ENCODE assay signal across 16 mouse cellular contexts in genomic region chr5:9034535-9034934, GRCm38 (mm10). TPM values are rescaled to one million over a fixed set of nuclear protein-coding genes. Genes with fewer than 3 reads are reported as not detected.
DNase-seq lines count a peak whose midpoint lies in the region; ATAC-seq and TF ChIP-seq lines count a peak whose summit lies in the region.
"Had no signal": no experiment of that assay in that cellular context is flagged by ENCODE, and none has a peak within 500 bp of the region (broad histone marks: within the 10 kb centered on the region; RNA-seq: fewer than 3 reads in every experiment).

No protein-coding gene starts in this region.

- no peaks in the 10 kb centered on the region for H3K36me3 ChIP-seq in midbrain, embryonic 11.5 days (ENCODE audit: control insufficient read depth, insufficient read depth, low read length)
- no peaks in the 10 kb centered on the region for H3K36me3 ChIP-seq in midbrain, postnatal 0 days (ENCODE audit: insufficient read depth, low read length)
- H3K36me3 ChIP-seq in liver, embryonic 15.5 days (replicated peaks): no peaks in the 10 kb centered on the region
- H3K36me3 ChIP-seq in forebrain, postnatal 0 days (ENCODE audit: insufficient read depth): no peaks in the 10 kb centered on the region
- H3K36me3 ChIP-seq: embryonic facial prominence, embryonic 12.5 days; heart, embryonic 15.5 days; limb, embryonic 15.5 days had no signal

- peak; percentile 69 for DNase-seq in midbrain, embryonic 11.5 days (ENCODE audit: low spot score, missing footprints)
- DNase-seq in midbrain, postnatal 0 days (ENCODE audit: low spot score): no peak
- DNase-seq in kidney, postnatal 10 days: peak; percentile 16
- no peak for DNase-seq in adrenal gland, postnatal 36 days
- no peak for DNase-seq in lung, postnatal 10 days
- no peak for DNase-seq in forebrain, postnatal 0 days
- DNase-seq: adrenal gland, postnatal 14 days; cerebellum, adult 8-10 months; heart, adult 2 months; right cerebral cortex, adult 18-20 months; spleen, adult 18-20 months had no signal

- H3K4me3 ChIP-seq in midbrain, embryonic 11.5 days (ENCODE audit: low read depth, low read length): no peak overlapping the region
- H3K4me3 ChIP-seq in midbrain, postnatal 0 days (ENCODE audit: low read depth, low read length): no peak overlapping the region
- H3K4me3 ChIP-seq in liver, embryonic 15.5 days (replicated peaks): no peak overlapping the region
- no peak overlapping the region for H3K4me3 ChIP-seq in forebrain, postnatal 0 days (ENCODE audit: low read depth, low read length)
- H3K4me3 ChIP-seq: embryonic facial prominence, embryonic 12.5 days; heart, adult 2 months; heart, embryonic 15.5 days; limb, embryonic 15.5 days had no signal

- no peak overlapping the region for H3K27ac ChIP-seq in midbrain, embryonic 11.5 days (ENCODE audit: low read depth, low read length)
- H3K27ac ChIP-seq in midbrain, postnatal 0 days (ENCODE audit: low read depth, low read length): no peak overlapping the region
- H3K27ac ChIP-seq in liver, embryonic 15.5 days (replicated peaks): peak overlapping the region; percentile 31
- no peak overlapping the region for H3K27ac ChIP-seq in forebrain, postnatal 0 days (ENCODE audit: low read depth, low read length)
- H3K27ac ChIP-seq: embryonic facial prominence, embryonic 12.5 days; heart, adult 2 months; heart, embryonic 15.5 days; limb, embryonic 15.5 days had no signal

- H3K9ac ChIP-seq in midbrain, embryonic 11.5 days (ENCODE audit: low read length): no peak overlapping the region
- no peak overlapping the region for H3K9ac ChIP-seq in midbrain, postnatal 0 days (replicated peaks; ENCODE audit: low read length, poor library complexity, severe bottlenecking)
- H3K9ac ChIP-seq in liver, embryonic 15.5 days: no peak overlapping the region
- H3K9ac ChIP-seq in forebrain, postnatal 0 days: no peak overlapping the region
- H3K9ac ChIP-seq: embryonic facial prominence, embryonic 12.5 days; heart, embryonic 15.5 days; limb, embryonic 15.5 days had no signal

- H3K9me3 ChIP-seq in midbrain, embryonic 11.5 days (ENCODE audit: control insufficient read depth, low read length): no peaks in the 10 kb centered on the region
- no peaks in the 10 kb centered on the region for H3K9me3 ChIP-seq in midbrain, postnatal 0 days (ENCODE audit: low read length)
- no peaks in the 10 kb centered on the region for H3K9me3 ChIP-seq in liver, embryonic 15.5 days (replicated peaks)
- no peaks in the 10 kb centered on the region for H3K9me3 ChIP-seq in forebrain, postnatal 0 days (ENCODE audit: low read length)
- H3K9me3 ChIP-seq: embryonic facial prominence, embryonic 12.5 days; heart, embryonic 15.5 days; limb, embryonic 15.5 days had no signal

- no peaks in the 10 kb centered on the region for H3K4me1 ChIP-seq in midbrain, embryonic 11.5 days (ENCODE audit: control insufficient read depth, insufficient read depth, low read length)
- H3K4me1 ChIP-seq in midbrain, postnatal 0 days (ENCODE audit: insufficient read depth, low read length): no peaks in the 10 kb centered on the region
- H3K4me1 ChIP-seq in liver, embryonic 15.5 days (replicated peaks): no peaks in the 10 kb centered on the region
- no peaks in the 10 kb centered on the region for H3K4me1 ChIP-seq in forebrain, postnatal 0 days (ENCODE audit: insufficient read depth)
- H3K4me1 ChIP-seq: embryonic facial prominence, embryonic 12.5 days; heart, embryonic 15.5 days; limb, embryonic 15.5 days had no signal

- H3K4me2 ChIP-seq in midbrain, embryonic 11.5 days: no peak overlapping the region
- no peak overlapping the region for H3K4me2 ChIP-seq in midbrain, postnatal 0 days (ENCODE audit: low read depth, low read length, poor library complexity, severe bottlenecking)
- H3K4me2 ChIP-seq in liver, embryonic 15.5 days: no peak overlapping the region
- H3K4me2 ChIP-seq in forebrain, postnatal 0 days (ENCODE audit: low read depth): no peak overlapping the region
- H3K4me2 ChIP-seq: embryonic facial prominence, embryonic 12.5 days; heart, embryonic 15.5 days; limb, embryonic 15.5 days had no signal

- no peak for ATAC-seq in midbrain, embryonic 11.5 days (ENCODE audit: low FRiP score)
- no peak for ATAC-seq in midbrain, postnatal 0 days (ENCODE audit: low FRiP score)
- peak; percentile 83 for ATAC-seq in liver, embryonic 15.5 days (ENCODE audit: insufficient read depth)
- ATAC-seq in forebrain, postnatal 0 days: no peak
- ATAC-seq: forebrain, embryonic 16.5 days had no signal

- no peak for TF ChIP-seq CTCF in midbrain, postnatal 0 days (IDR thresholded peaks at IDR 0.05)
- no peak for TF ChIP-seq CTCF in forebrain, postnatal 0 days (IDR thresholded peaks at IDR 0.05; ENCODE audit: low read depth)

- WGBS in midbrain, embryonic 11.5 days: 96% methylated on average over 9 of the region's 9 CpGs
- 92% methylated on average over 9 of the region's 9 CpGs for WGBS in midbrain, postnatal 0 days
- whole genome bisulfite sequencing in liver, embryonic 15.5 days (ENCODE audit: insufficient replicate concordance): 68% methylated on average over 9 of the region's 9 CpGs
- WGBS in forebrain, postnatal 0 days: 95% methylated on average over 9 of the region's 9 CpGs

- H3K27me3 ChIP-seq in midbrain, embryonic 11.5 days (ENCODE audit: control insufficient read depth, insufficient read depth, low read length): no peaks in the 10 kb centered on the region
- no peaks in the 10 kb centered on the region for H3K27me3 ChIP-seq in midbrain, postnatal 0 days (ENCODE audit: insufficient read depth, low read length)
- H3K27me3 ChIP-seq in liver, embryonic 15.5 days: no peaks in the 10 kb centered on the region
- H3K27me3 ChIP-seq in forebrain, postnatal 0 days (ENCODE audit: insufficient read depth, low read length): no peaks in the 10 kb centered on the region
- H3K27me3 ChIP-seq: embryonic facial prominence, embryonic 12.5 days; heart, embryonic 15.5 days; limb, embryonic 15.5 days had no signal

RNA-seq across cellular contexts. Expression of gene Crot, which starts 37.4 kb away (rescaled TPM):
- polyA plus RNA-seq in midbrain, embryonic 11.5 days (2014; fragmentation: Nextera tagmentation; extraction: Ambion mirVana): 29.1 and 31.7 TPM in 2 replicates
- total RNA-seq in midbrain, postnatal 0 days (2014; rRNA removed): 16.1 and 19.1 TPM in 2 replicates
- polyA plus RNA-seq in midbrain, postnatal 0 days (2015; fragmentation: Nextera tagmentation; extraction: Ambion mirVana): 19.1 and 19.8 TPM in 2 replicates
- 58.1 and 58.3 TPM in 2 replicates for polyA plus RNA-seq in liver, embryonic 15.5 days (2015; fragmentation: Nextera tagmentation; extraction: Ambion mirVana)
- total RNA-seq in adrenal gland, postnatal 36 days (2021): 10 to 100 TPM; 27.2 to 48.7 TPM
- 21.5 and 23.4 TPM in 2 replicates for total RNA-seq in forebrain, postnatal 0 days (2014; rRNA removed)
- polyA plus RNA-seq in forebrain, postnatal 0 days (2015; fragmentation: Nextera tagmentation; extraction: Ambion mirVana): 20.0 and 20.2 TPM in 2 replicates

Comparison
In these comparisons a context has a peak if more than half of its experiments do, and no peak if none do; other contexts are left out.
1. DNase-seq: peak in midbrain, embryonic 11.5 days (single experiment) and kidney, postnatal 10 days (single experiment); none in midbrain, postnatal 0 days (single experiment), adrenal gland, postnatal 36 days (0 of 2), lung, postnatal 10 days (single experiment) and forebrain, postnatal 0 days (single experiment).